Mouse (Mus musculus) CD4-positive, CD25-positive, alpha-beta regulatory T cell, adult 2 months (primary cell): ENCODE measurements at regions not wholly inside any gene's neighbourhood (a gene's known extent, or its start where the extent isn't known, plus 50 kb on each side); places are given as distances from the start of the nearest gene placed in this dataset.
"Not testable (repeated sequence)": the region's sequence is repeated elsewhere in the genome, so short reads cannot be mapped to it uniquely, and the experiment has no call there.

Experiments used
- DNase-seq: peaks from one replicate; pipeline ENCODE4 v3.0.0-alpha.2; 2012; ENCODE audit warnings: low read depth, low spot score

- DNase-seq, result no peak
Observed at GRCm38 (mm10) chr2:146723671-146724070, 132.0 kb upstream of the Kiz start.

GRCm38 (mm10) chr2:146724142-146724679 lies 131.5 kb upstream of the Kiz start:
- no peak for DNase-seq

- no peak for DNase-seq
Observed at GRCm38 (mm10) chr2:146724924-146725555, 130.6 kb upstream of the Kiz start.

- DNase-seq, result no peak
Observed at GRCm38 (mm10) chr2:146728693-146729092, 127.0 kb upstream of the Kiz start.

- DNase-seq, result no peak
Observed at GRCm38 (mm10) chr2:146731081-146731480, 124.6 kb upstream of the Kiz start.

- DNase-seq, result not testable (repeated sequence)
Observed at GRCm38 (mm10) chr2:146732891-146733290, 122.8 kb upstream of the Kiz start.

- no peak for DNase-seq
Observed at GRCm38 (mm10) chr2:146744396-146744795, 111.3 kb upstream of the Kiz start.

GRCm38 (mm10) chr2:146745012-146745682 lies 110.5 kb upstream of the Kiz start:
- DNase-seq, result no peak

- DNase-seq, result no peak
Observed at GRCm38 (mm10) chr2:146745683-146746047, 110.0 kb upstream of the Kiz start.

GRCm38 (mm10) chr2:146753988-146754387 lies 101.7 kb upstream of the Kiz start:
- DNase-seq, result no peak

- DNase-seq, result no peak
Observed at GRCm38 (mm10) chr2:146763522-146764144, 92.0 kb upstream of the Kiz start.

GRCm38 (mm10) chr2:146764313-146765255 lies 91.1 kb upstream of the Kiz start:
- no peak for DNase-seq

- no peak for DNase-seq
Observed at GRCm38 (mm10) chr2:146774876-146775275, 80.8 kb upstream of the Kiz start.

GRCm38 (mm10) chr2:146787132-146787810 lies 68.4 kb upstream of the Kiz start:
- DNase-seq, result no peak

GRCm38 (mm10) chr2:146787811-146788455 lies 67.7 kb upstream of the Kiz start:
- DNase-seq, result no peak

GRCm38 (mm10) chr2:146792844-146793420 lies 62.7 kb upstream of the Kiz start:
- no peak for DNase-seq

- no peak for DNase-seq
Observed at GRCm38 (mm10) chr2:146802973-146803372, 52.7 kb upstream of the Kiz start.
